Mouse (Mus musculus): ENCODE measurements around the gene Lrrc36.

- TF ChIP-seq ZC3H11A (IDR thresholded peaks at IDR 0.05; ENCODE audit: borderline replicate concordance, low read depth, low read length) (no peak), MAFK (IDR thresholded peaks at IDR 0.05; ENCODE audit: insufficient read depth, low read depth, low read length) (no peak)
Observed at GRCm38 (mm10) chr8:105380308-105380707, 33.1 kb upstream of the Lrrc36 start.

All from ES-E14 (cell line).